Mouse (Mus musculus) testis, postnatal 10 days (tissue): ENCODE measurements at regions not wholly inside any gene's neighbourhood (a gene's known extent, or its start where the extent isn't known, plus 50 kb on each side); places are given as distances from the start of the nearest gene placed in this dataset.

Experiments used
- DNase-seq: peaks from one replicate; pipeline ENCODE4 v3.0.0; 2021; ENCODE audit warnings: low spot score

GRCm38 (mm10) chr1:154255971-154256370 lies 55.0 kb downstream of the Zfp648 start:
- DNase-seq = no peak

GRCm38 (mm10) chr1:154256811-154257210 lies 55.8 kb downstream of the Zfp648 start:
- DNase-seq = no peak

DNA sequence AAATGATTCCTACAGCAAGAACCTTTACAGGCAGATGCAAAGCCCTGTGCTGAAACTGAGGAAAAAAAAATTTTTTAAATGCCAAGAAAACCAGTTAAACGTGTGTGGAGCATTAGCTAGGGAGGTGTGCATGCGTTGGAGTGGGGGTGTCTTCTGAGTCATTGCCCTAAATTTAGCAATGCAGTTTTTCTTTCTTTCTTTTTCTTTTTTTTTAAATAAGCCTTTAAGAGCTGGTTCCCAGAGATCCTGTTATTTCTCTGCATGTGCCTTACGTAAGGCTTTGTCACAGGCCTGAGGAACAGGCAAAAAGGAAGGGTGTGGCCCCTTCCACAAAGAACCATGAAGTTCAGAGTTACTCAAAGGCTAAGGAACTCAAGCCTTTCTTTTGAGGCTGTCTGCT lies 57.5 kb downstream of the Zfp648 start:
- no peak for DNase-seq

DNA sequence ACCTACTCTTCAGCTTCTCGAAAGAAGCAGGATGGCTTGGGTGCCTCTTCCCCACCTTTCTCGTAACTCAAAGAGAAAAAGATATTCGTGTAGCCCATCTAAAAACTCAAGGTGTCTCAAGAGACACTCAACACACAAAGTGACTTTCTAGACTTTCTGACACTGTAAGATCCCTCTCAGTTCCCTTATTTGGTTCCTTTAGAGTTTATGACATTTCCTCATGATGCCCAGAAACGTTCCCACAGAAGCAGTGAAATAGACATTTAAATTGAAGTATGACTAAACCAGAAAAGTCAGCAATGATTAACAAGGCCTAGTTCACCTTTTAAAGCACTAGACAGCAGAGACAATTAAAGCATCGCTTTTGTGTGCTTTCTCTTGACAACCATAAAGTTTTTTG lies 59.4 kb downstream of the Zfp648 start:
- no peak for DNase-seq

GRCm38 (mm10) chr1:154281438-154281837 lies 80.5 kb downstream of the Zfp648 start:
- DNase-seq = peak; percentile 62

DNA sequence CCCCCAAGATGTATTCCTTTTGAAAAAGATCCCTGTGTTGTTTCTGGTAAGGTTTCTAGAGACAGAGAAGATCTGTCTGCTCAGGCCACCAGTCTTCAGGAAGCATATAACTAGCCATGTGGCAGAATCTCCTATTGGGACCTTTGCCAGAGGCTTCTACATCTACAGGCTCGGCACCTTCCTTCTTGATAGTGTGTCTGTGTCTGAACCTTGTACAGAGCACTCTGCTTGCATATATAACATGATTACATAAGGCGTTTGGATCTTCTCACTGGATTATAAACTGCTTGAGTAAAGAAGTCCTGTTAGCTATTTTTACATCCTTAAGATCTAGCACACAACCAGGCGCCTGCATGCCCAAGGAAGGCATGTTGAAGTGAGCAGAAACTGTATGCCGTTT lies 85.1 kb downstream of the Zfp648 start:
- no peak for DNase-seq

DNA sequence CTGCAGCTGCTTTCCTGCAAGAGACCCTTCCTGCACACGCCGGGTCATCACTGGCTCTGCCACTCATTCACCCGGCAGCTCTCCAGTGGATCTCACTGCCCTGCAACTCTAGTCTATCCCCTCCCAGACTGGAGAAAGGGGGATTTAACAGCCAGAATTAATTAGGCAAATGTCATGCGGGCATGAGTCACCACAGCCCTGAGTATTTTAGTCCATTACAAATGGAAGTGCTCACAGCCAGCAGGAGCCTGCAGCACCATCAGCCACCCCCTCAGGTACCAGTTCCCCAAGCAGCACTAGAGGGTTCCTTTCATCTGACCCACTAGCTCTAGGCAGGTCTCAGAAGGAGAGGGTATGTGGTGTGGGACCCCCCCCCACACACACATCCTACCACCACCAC lies 91.7 kb downstream of the Zfp648 start:
- no peak for DNase-seq

GRCm38 (mm10) chr1:154296080-154296479 lies 95.1 kb downstream of the Zfp648 start:
- no peak for DNase-seq

DNA sequence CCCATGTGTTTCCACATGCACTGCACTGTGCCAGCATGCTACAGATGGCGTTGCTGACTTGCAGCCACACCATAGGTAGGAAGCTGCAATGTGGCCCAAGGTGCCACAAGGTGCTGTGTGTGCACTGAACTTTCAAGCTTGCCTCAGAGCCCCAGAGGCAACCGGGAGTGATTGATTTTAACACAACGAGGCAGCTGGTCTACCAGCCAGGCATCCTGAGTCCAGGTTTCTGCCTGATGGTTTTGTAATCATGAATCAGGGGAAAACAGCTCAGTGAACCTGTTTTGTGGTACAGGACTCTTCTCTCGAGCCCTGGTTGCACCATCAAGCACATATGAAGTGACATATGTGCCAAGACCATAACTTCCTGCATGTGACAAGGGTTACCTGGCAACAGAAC lies 98.9 kb downstream of the Zfp648 start:
- DNase-seq = no peak

DNA sequence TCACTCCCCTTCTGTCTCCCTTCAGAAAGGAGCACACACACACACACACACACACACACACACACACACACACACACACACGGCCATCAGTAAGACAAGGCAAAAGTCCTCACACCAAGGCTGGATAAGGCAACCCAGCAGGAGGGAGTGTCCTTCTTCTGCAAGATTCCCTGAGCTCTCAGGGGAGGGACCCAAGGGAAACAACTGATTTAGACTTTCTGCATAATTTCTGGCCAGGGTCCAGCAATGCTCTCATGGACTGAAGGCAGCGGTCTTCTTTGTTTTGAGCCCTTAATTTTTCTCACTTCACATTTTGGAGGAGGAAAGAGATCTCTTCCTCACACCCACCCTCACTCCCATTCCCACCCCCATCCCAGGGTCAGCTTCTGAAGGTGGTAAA lies 108.7 kb downstream of the Zfp648 start:
- peak; percentile 39 for DNase-seq
